Mouse (Mus musculus): ENCODE measurements at regions not wholly inside any gene's neighbourhood (a gene's known extent, or its start where the extent isn't known, plus 50 kb on each side); places are given as distances from the start of the nearest gene placed in this dataset.

DNA sequence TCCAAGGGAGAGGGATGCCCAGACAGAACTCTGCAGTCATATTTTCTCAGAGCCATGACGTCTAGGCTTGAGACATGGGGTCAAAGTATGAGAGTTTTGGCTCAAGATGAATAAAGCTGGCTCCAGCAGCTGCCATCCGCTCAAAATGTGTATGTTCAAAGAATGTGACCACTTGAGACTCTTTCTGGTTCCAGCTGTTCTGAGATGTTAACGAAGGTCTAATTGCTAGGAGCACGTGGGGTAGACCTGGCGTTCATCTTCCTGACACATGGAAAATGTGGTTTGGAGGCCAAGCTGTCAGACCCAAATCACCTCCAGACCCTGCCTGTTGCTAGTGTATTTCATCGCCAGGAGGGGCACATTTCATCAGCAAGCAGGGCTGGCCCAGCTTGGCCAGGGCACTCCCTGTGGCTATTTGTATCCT lies 58.9 kb upstream of the Ankrd1 start:
- no peak for DNase-seq (ENCODE audit: low spot score in 2 of 2)

DNA sequence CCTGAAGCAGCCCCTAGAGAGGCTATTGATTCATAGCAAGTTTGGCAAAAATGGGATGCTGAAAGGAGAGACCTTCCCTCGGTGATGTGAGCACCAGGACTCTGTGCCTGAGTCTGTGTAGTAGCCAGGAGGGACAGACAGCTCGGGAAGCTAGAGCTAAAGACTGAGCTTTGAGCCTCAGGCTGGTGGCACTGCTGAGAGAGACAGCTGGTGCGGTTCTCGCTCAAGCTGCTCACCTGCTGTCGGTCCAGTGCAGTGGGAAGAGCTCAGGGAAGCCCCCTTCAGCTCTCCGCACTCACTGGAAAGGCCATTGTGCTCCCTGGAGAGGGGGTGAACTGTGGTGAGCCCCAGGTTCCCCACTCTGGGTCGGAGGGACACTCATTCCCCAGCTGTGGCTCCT lies 60.4 kb upstream of the Ankrd1 start:
- no peak for DNase-seq (ENCODE audit: low spot score in 2 of 2)

DNA sequence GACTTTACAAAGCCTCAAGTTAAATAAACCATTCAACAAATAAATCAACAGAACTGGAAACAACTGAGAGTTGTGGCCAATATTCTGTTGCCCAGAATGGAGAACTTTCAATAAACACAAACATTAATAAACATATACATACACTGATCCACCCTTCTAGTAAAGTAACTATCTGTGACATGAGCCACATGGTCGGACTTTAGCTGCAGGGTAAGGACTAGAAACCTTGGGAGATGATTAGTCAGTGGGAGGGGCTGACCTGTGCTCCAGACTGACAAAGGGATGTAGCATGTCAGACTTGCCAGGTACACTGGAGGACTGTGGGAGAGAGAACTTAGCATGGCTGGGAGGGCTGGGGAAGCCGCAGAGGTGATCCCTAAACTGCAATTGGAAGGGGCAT lies 61.6 kb upstream of the Ankrd1 start:
- no peak for DNase-seq (ENCODE audit: low spot score in 2 of 2)

DNA sequence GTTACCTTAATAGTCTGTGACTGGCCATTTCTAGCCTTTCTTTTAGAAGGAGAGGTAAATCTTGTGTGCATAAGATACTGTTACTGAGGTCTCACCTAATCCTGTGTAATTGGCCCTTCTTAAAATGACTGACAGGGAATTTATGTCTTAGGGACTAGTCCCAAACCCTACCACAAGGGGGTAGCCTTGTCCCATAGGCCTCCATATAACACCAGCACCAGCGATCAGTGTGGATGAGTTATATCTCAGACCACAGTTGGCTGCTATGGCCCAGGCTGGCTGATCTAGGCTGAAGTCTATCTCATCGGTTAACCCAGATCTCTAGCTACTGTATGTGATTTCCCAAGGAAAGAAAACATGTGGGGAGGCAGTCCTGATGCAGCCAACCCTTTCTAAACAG lies 63.2 kb upstream of the Ankrd1 start:
- peak; percentile 16 to 52 for DNase-seq (ENCODE audit: low spot score in 2 of 2)

DNA sequence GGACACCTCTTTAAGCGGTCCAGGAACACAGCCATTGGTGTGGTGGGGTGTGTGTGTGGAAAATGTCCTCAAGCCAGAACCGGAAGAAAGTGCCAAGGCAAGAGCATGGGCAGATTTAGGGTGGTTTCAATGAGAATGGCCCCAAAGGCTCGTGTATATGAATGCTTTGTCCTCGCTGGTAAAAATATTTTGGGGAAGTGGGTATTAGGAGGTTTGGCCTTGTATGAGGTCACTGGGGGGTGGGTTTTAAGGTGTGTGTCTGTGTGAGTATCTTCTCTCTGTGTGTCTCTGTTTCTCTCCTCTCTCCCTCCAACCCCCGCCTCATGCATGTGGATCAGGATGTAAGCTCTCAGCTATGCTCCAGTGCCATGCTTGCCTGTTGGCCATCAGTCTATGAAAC lies 69.8 kb upstream of the Ankrd1 start:
- no peak for DNase-seq (ENCODE audit: low spot score in 2 of 2)

DNA sequence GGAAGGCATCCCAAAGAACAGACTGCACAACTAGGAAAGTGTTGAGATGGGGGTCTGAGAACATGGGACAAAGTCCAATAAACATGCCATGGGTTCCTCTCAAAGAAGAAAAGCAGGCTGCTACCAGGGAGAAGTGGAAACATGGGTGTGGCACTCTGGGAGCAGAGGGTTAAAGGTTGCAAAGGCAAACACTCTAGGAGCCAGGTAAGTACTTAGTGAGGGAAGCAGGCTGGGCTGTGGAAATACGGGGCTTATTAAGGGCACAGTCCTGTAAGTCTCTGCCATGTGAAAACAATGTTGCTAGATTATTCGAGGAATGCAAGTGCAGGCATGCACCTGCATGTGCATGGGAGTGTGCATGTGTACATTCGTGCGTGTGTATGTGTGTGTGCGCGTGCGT lies 71.7 kb upstream of the Ankrd1 start:
- DNase-seq (ENCODE audit: low spot score in 2 of 2) = no peak

DNA sequence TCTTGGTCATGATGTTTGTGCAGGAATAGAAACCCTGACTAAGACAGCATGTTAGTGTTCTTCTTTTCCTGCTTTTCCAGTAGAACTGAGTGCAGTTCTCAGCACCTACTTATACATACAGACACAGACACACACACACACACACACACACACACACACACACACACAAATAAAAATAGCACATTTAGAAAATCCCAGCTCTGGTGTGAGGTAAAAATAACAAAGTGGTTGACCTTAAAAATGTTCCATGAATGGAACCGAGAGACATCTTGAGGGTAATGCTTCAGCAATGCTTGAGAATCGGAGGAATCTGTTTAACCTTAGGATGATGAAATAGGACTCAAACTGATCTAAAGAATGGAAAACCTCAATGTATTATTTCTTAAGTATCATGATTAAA lies 84.4 kb upstream of the Ankrd1 start:
- DNase-seq (ENCODE audit: low spot score in 2 of 2) = no peak

DNA sequence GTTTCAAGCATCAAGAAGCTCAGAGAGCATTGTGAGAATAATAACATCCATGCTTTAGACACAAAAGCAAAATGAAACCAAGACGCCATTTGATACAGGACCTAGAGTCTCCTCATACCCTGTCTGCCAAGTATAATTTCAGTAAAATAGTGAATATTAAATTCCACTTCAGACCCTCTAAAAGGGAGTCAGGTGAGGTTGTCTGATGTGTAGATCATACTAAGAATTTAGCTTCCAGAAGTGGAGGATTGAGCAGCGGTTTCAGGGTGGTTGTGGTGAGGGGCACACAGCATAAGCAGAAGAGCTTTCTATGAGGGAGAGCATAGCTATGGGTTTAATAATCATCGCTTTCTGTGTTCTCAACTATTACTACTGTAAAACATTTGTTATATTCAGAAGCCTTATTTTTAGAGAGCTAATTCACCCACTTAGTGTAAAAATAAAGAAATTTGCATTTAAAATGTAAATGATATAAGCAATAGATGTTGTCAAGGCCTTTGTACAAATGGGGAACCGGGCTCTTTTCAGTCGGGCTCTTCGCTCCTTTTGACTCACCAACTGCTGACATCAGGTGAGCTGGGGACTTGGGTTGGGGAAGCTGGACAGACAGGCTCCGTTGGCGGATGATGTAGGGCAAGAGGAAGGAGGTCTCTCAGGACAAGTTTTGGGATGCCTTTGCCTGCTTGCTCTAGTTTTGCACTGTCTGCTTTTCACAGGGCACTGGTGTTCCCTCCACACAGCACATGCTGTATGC lies 85.2 kb upstream of the Ankrd1 start:
- no peak for DNase-seq (ENCODE audit: low spot score in 2 of 2)

DNA sequence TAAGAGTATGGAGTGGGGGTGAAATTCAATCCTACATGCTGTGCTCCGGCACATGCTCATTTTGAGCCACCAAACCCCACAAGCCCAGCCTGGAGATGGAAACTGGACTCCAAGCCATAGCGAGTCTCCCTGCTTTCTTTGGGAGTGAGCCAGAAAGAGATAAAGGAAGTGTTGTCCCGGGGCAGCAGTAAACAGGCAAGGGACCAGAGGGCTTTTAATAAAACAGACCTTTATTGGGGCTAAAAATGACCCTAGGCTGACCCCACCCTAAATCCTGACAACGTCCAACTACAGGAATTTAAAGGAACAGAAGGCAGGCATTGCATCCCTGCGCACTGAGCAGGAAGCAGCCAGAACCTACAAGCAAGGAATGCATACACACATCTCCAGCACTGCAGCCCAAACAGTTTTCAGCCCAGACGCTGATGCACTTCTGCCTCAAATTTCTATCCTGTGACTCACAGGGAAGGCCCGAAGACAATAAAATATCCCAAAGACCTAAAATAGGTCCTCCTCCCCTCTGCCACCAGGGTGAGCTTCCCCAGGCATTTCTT lies 87.9 kb upstream of the Ankrd1 start:
- no peak for DNase-seq (ENCODE audit: low spot score in 2 of 2)

DNA sequence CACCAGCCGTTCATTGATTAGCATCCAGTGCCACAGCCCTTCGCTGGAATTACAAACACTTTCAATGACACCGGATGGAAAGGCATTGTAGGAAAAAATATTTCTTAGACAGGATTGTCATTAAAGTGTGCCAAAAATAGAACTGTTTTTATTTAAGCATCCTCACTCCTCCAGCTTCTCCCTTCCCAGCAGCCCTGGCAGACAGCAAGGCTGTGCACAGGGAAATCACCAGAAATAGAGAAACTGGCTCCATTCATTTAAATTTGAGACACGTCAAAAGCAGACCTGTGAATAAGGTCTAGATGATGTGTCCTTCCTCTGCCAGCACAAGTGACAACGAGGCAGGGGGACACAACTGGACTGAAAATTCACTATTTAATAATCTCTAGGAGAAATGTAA lies 88.5 kb upstream of the Ankrd1 start:
- no peak for DNase-seq (ENCODE audit: low spot score in 2 of 2)

DNA sequence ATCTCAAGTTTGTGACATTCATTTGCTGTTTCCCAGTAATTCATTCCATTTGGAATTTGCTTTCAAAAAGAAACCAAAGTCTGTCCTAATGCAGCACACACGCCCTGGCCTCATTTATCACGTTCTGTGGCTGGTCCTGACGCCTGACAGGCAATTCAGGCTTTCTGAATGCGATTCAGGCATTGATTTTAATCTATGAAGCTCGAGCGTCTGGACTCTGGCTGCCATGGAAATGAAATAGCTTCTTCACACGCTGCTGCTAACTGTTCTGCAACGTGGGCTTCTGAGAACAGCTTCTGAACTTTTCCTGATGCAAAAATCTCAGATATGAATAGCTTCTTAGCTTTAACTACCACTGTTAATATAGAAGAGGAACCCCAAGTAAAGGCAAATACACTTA lies 93.6 kb upstream of the Ankrd1 start:
- no peak for DNase-seq (ENCODE audit: low spot score in 2 of 2)

DNA sequence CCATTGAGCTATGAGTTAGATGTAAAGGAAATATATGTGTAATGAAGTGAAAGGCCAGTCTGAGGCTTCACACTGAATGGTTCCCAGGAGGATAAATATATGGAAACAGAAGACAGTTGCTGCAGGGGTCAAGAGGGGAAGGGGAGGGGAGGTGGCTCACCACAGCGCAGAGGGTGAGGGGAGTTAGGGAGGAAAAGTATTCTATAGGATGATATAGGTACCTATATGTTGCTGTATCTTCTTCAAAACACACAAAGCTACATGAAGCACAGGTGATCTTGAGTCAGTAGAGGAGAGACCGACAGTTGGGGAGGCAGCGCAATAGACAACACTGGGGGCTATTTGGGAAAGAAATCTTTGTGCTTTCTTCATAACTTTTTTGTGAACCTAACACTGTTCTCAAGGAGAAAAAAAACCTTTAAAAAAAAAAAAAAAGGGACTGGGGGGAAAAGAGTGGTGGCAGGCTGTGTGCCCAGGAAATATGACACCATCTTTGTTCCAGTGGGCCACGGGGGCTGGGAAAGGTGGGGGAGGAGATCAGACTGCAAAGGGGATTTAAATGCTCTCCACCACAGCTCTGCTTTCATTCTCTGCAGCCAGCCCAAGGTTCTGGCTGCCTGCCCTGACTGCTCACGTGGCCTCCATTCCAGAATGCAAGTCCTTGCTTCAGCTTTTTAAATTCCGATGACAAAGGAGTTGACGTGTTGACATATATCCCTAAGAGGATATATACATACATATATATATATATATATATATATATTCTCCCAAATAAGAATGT lies 94.5 kb upstream of the Ankrd1 start:
- DNase-seq (ENCODE audit: low spot score in 2 of 2) = no peak

DNA sequence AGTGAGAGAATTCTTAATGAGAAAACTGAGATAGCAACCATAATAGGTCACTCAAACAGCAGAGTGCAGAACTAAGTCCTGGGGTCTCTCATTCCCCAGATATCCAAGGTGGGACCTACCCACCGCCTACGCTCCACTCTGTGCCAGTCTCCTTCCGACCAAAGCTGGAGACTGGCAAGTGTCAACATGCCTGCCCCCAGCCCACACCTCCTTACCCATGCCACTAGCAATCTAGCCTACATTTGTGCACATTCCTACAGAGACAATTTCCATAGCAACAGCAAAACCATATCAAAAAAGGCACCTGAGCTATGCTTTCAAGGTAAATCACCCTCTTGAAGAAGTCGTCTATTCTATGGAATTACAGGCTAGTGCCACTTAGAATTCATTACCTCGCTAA lies 97.3 kb upstream of the Ankrd1 start:
- no peak for DNase-seq (ENCODE audit: low spot score in 2 of 2)

DNA sequence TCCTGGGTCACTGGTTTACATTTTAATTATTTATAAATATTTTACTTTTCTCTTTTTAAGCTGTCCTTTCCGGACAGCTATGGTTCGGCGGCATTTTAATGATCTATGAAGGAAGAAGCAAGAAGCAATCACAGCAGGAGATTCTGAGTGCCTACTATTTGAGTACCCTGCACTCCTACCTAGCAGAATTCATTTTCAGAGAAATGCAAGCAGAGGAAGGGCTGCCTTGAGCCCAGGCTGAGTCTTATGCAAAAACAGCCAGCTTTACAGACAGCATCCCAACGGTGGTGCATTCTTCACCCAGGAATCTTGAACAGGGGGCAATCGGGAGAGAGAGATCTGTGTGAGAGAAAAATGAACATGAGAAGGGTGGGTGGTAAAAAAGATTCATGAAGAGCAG lies 97.7 kb upstream of the Ankrd1 start:
- DNase-seq (ENCODE audit: low spot score in 2 of 2) = no peak

DNA sequence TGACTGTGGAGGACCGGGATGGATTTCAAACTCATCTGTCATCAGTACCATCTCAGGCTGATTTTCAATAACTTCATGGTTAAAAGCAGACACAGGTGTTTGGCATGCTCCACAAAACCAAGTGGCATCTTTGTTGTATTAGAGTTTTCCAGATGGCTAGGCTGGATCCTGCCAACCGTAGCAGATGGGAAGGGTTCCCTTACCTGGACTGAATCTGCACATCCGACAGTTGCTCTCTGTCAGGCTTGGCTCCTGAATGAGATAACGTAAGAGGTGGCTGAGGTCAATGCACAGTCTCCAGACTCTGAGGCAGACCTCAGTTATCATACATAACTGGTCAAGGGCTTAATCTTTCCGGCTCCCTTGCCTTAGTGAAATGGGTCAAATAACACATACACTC lies 99.0 kb upstream of the Ankrd1 start:
- no peak for DNase-seq (ENCODE audit: low spot score in 2 of 2)

DNA sequence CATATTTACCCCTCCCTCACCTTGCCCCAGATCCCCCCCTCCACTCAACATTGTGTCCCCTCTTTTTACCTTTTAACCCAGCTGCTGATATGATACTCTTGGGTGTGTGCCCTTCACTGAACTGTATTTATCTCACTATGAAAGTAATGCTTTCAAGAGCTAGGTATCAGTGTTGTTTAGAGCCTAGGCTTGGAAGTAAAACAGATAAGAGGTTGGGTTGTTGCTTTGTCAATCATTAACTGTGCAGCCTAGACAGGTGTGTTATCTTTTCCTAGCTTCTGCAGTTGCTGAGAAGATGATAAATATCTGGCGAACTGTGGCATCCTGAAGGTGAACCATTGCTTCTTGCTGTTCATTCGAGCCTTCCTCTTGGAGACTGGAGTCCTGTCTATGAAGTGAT lies 101.2 kb upstream of the Ankrd1 start:
- no peak for DNase-seq (ENCODE audit: low spot score in 2 of 2)

DNA sequence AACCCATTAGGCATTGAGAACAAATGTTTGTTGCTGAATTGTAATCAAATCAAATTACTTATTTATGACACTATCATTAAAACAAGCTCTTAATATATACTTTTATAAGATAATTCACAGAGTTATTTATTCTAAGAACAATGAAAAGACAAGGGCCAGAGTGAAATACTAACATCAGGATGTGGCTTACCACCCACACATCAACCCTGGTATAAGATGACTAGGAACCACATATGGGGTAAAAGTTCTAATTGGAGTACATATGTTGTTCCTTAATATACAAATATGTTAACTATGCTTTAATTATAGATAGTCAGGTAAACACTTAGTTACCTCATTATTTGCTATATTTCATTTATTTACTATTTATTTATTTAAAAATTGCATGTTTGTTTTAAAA lies 101.7 kb upstream of the Ankrd1 start:
- no peak for DNase-seq (ENCODE audit: low spot score in 2 of 2)

DNA sequence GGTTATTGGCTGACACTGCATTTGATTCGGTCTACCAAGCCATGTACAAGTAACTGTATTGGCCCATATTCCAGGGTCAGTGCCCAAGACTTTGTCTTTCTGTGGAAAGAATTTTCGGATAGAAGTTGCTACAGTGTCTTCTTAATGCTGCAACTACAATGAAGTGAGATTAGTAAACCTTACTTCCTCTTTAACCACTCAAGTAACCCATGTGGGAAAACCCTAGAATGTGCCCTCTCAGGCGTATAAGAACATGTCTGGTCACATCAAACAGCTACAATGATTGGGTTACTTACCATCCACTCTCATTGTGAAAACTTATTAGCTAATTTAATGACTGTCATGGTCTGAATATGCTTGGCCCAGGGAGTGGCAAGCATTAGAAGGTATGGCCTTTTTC lies 102.3 kb upstream of the Ankrd1 start:
- DNase-seq (ENCODE audit: low spot score in 2 of 2) = no peak

DNA sequence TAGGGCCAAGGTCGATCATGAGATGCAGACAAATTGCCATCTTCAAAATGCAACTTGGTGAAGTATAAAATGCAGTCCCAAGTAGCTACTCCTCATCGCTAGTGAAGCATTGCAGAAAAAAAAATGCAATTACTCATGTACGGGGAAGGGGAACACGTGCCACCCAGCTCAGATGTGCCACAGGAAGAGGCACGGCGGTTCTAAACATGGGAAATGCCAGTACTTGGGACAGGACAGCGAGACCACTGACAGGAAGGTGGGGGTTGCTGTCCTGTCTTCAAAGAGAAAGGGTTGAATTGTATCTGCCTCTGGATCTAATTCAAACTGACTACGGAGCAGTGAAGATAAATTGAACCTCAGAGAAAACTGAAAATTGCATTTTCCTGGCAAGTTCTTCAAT lies 104.6 kb upstream of the Ankrd1 start:
- DNase-seq (ENCODE audit: low spot score in 2 of 2) = no peak

DNA sequence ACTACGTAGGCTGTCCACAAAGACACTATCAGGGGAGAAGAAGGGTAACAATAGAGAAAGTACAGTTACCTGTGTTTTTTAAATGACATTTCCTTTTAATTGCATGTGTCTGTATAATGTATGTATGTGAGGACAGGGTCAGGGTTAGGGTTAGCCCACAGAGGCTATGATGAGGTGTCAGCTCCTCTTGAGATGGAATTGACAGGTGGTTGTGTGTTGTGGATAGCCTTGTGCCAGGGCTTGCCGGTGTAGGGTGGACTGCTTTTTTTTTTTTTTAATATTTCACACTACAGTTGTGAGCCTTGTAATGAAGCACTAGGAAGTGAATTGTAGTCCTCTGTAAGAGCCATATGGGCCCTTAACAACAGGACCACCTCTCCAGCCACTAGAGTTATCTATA lies 105.7 kb upstream of the Ankrd1 start:
- no peak for DNase-seq (ENCODE audit: low spot score in 2 of 2)

DNA sequence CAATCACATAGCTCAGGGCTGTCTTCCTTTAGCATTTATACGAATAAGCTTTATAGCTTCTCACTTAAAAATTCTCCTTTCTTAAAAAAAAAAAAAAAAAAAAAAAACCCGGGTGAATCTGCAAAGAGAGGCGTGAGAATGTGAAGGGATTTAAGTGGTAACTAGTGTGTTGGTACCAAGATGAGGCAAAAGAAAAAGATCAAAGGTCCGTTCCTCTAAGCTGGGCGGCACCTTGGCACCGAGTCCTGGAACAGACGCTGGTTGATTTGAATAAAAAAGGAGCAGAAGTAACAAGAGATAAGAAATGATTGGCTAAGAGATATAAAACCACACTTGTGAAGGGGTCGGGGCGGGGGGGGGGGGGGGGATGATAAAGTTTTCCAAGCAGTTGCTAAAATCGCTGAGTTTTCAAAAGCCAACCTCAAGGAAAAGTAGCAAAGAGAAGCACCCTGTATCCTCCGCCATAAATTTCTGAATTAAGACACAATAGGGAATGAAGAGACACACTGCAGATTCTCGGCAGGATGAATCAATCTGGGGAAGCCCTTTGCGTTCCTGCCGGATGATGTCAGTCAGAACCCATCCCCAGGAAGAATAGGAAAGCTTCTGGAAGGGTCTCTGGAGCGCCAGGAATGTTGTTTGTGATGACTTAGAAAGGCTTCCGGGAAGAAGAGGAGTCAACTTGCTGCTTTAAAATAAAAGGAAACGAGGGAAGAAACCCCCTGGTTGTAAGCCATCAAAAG lies 107.7 kb upstream of the Ankrd1 start:
- DNase-seq (ENCODE audit: low spot score in 2 of 2) = no peak

DNA sequence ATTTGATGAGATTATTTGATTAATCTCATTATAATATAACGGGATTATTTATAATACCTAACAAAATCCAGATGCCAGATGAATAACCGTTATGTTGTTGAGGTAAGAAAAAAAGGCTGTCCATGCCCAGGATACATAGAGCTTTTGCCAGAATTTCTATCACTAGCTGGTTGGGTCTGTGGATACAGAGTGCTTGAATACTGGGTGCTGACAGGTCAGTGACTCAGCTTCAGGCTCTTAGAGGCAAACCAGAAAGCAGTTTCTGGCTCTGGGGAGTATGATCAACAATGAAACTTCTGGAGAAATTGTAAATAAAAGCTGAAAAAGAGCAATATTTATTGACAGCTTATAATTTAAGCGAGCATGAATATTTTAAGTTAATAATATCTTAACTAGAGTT lies 109.4 kb upstream of the Ankrd1 start:
- no peak for DNase-seq (ENCODE audit: low spot score in 2 of 2)

DNA sequence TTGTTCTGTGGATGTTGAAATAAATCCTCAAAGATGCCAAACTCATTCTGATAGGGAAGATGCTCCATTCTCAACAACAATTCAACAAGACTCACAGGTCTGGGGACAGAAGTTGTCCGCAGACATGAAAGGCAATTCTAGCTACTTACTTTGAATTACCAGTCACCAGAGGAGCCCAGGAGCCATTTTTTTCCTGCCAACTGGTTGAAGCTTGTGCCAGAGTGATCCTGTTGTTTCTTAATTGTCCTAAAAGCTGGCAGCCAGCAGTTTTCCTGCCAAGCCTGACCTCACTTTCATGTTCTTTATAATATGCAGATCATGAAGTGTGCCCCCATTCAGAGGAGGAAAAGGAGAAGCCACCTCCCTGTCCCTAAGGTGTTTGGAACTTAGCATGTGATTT lies 110.0 kb upstream of the Ankrd1 start:
- DNase-seq (ENCODE audit: low spot score in 2 of 2) = no peak
